Mouse (Mus musculus) embryonic fibroblast, embryonic 13.5 days (primary cell): ENCODE measurements around the gene Psmb4. TPM values are rescaled to one million over a fixed set of nuclear protein-coding genes. Genes with fewer than 3 reads are reported as not detected.
"Not testable (repeated sequence)": the region's sequence is repeated elsewhere in the genome, so short reads cannot be mapped to it uniquely, and the experiment has no call there.

Experiments
- H3K27ac ChIP-seq: 2 replicates; pipeline ENCODE4 v1.5.1; 2012; ENCODE audit warnings: low read length, control low read depth, inconsistent platforms; ENCODE audit not compliant: insufficient read depth
- H3K4me1 ChIP-seq: 2 replicates; pipeline ENCODE4 v1.6.1; 2011; ENCODE audit warnings: low read length; ENCODE audit not compliant: control insufficient read depth, insufficient read depth
- H3K4me3 ChIP-seq: 2 replicates; pipeline ENCODE4 v1.5.1; 2011; ENCODE audit warnings: mild to moderate bottlenecking, control low read depth, low read length; ENCODE audit not compliant: insufficient read depth
- CTCF ChIP-seq: IDR thresholded peaks from 2 replicates; pipeline ENCODE4 v1.5.1; 2011; ENCODE audit warnings: mild to moderate bottlenecking, control low read depth, low read length, moderate library complexity, borderline replicate concordance; ENCODE audit not compliant: insufficient read depth
- POLR2A ChIP-seq: IDR thresholded peaks from 2 replicates; pipeline ENCODE4 v1.6.1; 2011; ENCODE audit warnings: low read depth, mild to moderate bottlenecking, control low read depth, low read length, moderate library complexity
- polyA plus RNA-seq: library from polyadenylated mRNA; stranded (reverse); fragments of >200 nt; gene quantifications from 2 replicates; pipeline ENCODE4 v1.2.4, GENCODE M21; 2011; ENCODE audit warnings: low read depth; ENCODE audit not compliant: missing spikeins, insufficient read length

Psmb4 gene
- polyA plus RNA-seq, 1 experiment = 236 TPM

- TF ChIP-seq POLR2A = no peak
- TF ChIP-seq CTCF = no peak
- H3K27ac ChIP-seq = no peak overlapping the region
These were observed 37.9 kb upstream of the Psmb4 start for GRCm38 (mm10) chr3:94924688-94925087.

GRCm38 (mm10) chr3:94922333-94922732, 35.6 kb upstream of the Psmb4 start:
- TF ChIP-seq CTCF = no peak
- no peak overlapping the region for H3K4me3 ChIP-seq
- H3K4me1 ChIP-seq = no peaks in the 10 kb centered on the region
- no peak overlapping the region for H3K27ac ChIP-seq

More at GRCm38 (mm10) chr3:94924688-94925087, 37.9 kb upstream of the Psmb4 start:
- no peaks in the 10 kb centered on the region for H3K4me1 ChIP-seq
- H3K4me3 ChIP-seq = no peak overlapping the region

GRCm38 (mm10) chr3:94921104-94921503, 34.3 kb upstream of the Psmb4 start:
- Histone ChIP-seq H3K27ac (no peak overlapping the region), H3K4me3 (no peak overlapping the region), H3K4me1 (no peaks in the 10 kb centered on the region)
- TF ChIP-seq POLR2A = no peak
- TF ChIP-seq CTCF = no peak

GRCm38 (mm10) chr3:94918845-94919244, 32.1 kb upstream of the Psmb4 start:
- no peak for TF ChIP-seq CTCF
- no peak for TF ChIP-seq POLR2A
- Histone ChIP-seq H3K27ac (no peak overlapping the region), H3K4me1 (no peaks in the 10 kb centered on the region), H3K4me3 (no peak overlapping the region)

- H3K4me1 ChIP-seq = no peaks in the 10 kb centered on the region
- TF ChIP-seq CTCF = no peak
- TF ChIP-seq POLR2A = no peak
- no peak overlapping the region for H3K27ac ChIP-seq
- no peak overlapping the region for H3K4me3 ChIP-seq
These were observed 31.1 kb upstream of the Psmb4 start for GRCm38 (mm10) chr3:94917816-94918361.

GRCm38 (mm10) chr3:94915903-94916741, 29.4 kb upstream of the Psmb4 start:
- Histone ChIP-seq H3K4me1 (no peaks in the 10 kb centered on the region), H3K4me3 (no peak overlapping the region), H3K27ac (no peak overlapping the region)
- TF ChIP-seq CTCF (no peak), POLR2A (no peak)

- TF ChIP-seq POLR2A = no peak
- no peak for TF ChIP-seq CTCF
- Histone ChIP-seq H3K27ac (no peak overlapping the region), H3K4me1 (no peaks in the 10 kb centered on the region), H3K4me3 (no peak overlapping the region)
These were observed 27.0 kb upstream of the Psmb4 start for GRCm38 (mm10) chr3:94913801-94914200.

- no peaks in the 10 kb centered on the region for H3K4me1 ChIP-seq
- H3K4me3 ChIP-seq = no peak overlapping the region
- no peak overlapping the region for H3K27ac ChIP-seq
- TF ChIP-seq POLR2A = no peak
- no peak for TF ChIP-seq CTCF
These were observed 24.4 kb upstream of the Psmb4 start for GRCm38 (mm10) chr3:94911050-94911693.

- H3K27ac ChIP-seq = no peak overlapping the region
- TF ChIP-seq CTCF = no peak
- TF ChIP-seq POLR2A = no peak
- H3K4me3 ChIP-seq = no peak overlapping the region
- no peaks in the 10 kb centered on the region for H3K4me1 ChIP-seq
These were observed 19.7 kb upstream of the Psmb4 start for GRCm38 (mm10) chr3:94906482-94906881.

GRCm38 (mm10) chr3:94904759-94905158, 18.0 kb upstream of the Psmb4 start:
- H3K4me1 ChIP-seq, H3K4me3 ChIP-seq, H3K27ac ChIP-seq: not testable (repeated sequence)

- Histone ChIP-seq H3K4me3 (no peak overlapping the region), H3K27ac (no peak overlapping the region), H3K4me1 (no peaks in the 10 kb centered on the region)
- TF ChIP-seq POLR2A (no peak), CTCF (no peak)
These were observed 16.0 kb upstream of the Psmb4 start for GRCm38 (mm10) chr3:94902747-94903146.
